Mouse (Mus musculus) gastrocnemius, postnatal 4 days (tissue): ENCODE results near the gene Ift43. TPM values are rescaled to one million over a fixed set of nuclear protein-coding genes. Genes with fewer than 3 reads are reported as not detected.

Experiments
- DNase-seq, 2 experiments: peaks; one replicate each; pipeline ENCODE4 v3.0.0; 2021 to 2022; ENCODE audit warnings: low spot score in 2 of 2, mixed read lengths in 2 of 2
- total RNA-seq, 2 experiments: library from RNA; stranded (reverse); gene quantifications; 2 replicates each; pipeline ENCODE4 v1.2.3; 2021

Ift43 gene
- total RNA-seq, 2 experiments from 2014 or later = 20.2 to 21.2 TPM

DNA sequence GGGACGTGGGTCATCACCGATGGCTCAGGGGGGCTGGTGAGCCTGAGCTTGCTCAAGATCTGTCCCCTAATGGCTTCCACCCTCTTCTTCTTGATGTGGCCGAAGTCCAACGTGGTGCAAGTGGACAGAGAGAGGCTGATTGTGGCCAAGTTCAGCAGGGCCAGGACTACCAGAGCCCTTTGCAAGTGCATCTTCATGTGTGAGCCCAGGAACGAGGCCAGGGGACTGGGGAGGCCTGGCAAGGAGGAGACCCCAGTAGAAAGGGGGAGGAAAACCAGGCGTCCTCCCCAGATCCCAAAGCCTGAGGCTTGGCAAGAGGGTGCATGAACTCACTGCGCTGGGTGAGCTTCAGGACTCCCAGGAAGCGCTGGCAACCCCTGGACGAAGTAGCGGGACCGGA is 4.6 kb upstream of the Ift43 start:
- DNase-seq = peak in 1 of 2 experiments; percentile 49

GRCm38 (mm10) chr12:86078176-86078552 is 4.2 kb upstream of the Ift43 start:
- no peak for DNase-seq

DNA sequence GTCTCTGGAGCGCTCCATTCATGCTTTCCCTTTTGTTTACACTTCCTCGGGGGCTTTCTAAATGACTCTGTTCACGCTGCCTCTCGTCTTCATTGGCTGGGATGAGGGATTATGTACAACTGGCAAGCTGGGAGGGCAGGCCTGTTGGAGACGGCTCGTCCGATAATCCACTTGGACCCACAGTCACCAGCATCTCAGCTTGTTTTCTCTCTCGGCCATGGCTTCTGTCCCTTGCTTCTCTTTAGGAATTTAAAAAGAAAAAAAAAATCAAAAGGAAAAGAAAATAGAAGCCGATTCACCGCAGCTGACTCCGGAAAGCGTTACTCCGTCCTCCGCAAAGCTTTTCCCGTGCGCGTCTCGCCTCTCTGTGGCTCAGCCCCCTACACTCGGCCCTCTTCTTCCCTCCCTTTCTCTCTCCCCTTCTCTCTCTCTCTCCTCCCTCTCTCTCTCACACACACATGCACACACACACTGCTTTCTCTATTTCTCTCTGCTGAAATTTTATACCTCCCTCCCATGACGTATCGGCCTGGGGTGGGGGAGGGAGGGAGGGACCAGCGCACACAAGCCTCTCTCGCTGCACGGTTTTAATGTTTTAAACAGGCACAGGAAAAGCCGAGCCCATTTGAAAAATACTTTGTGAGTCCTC is 3.7 kb upstream of the Ift43 start, which contains the start of gene Tgfb3:
Tgfb3 (minus strand) TSS at position 489 of the 649 bp plus-strand sequence.
- peak; percentile 39 to 58 for DNase-seq

GRCm38 (mm10) chr12:86079202-86079667 is 3.1 kb upstream of the Ift43 start:
- DNase-seq = peak; percentile 94 to 95

DNA sequence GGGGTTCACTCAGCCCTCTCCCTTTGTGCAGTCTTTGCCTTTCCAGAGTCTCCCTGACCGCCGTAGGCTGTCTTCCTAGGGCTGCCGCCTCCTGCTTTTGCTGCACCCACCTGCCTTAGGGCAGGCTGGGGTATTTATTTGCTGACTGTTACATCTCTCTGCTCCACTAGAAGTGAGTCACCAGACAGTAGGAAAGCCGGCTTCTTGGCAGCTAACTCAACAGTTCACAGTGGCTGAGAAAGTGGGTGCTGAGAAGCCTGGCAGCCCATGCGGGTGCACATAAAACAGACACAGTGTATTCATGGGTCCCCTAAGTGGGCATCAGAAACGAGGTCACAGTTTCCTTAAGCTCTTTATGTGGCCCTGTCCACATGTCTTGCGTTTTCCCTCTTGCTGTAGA is 3.5 kb downstream of the Ift43 start:
- DNase-seq = no peak

- no peak for DNase-seq
Measured at GRCm38 (mm10) chr12:86086550-86086949, 4.2 kb downstream of the Ift43 start.

- peak in 1 of 2 experiments; percentile 43 for DNase-seq
Measured at GRCm38 (mm10) chr12:86088042-86088441, 5.7 kb downstream of the Ift43 start.

- no peak for DNase-seq
Measured at GRCm38 (mm10) chr12:86090764-86091163, 8.4 kb downstream of the Ift43 start.

DNA sequence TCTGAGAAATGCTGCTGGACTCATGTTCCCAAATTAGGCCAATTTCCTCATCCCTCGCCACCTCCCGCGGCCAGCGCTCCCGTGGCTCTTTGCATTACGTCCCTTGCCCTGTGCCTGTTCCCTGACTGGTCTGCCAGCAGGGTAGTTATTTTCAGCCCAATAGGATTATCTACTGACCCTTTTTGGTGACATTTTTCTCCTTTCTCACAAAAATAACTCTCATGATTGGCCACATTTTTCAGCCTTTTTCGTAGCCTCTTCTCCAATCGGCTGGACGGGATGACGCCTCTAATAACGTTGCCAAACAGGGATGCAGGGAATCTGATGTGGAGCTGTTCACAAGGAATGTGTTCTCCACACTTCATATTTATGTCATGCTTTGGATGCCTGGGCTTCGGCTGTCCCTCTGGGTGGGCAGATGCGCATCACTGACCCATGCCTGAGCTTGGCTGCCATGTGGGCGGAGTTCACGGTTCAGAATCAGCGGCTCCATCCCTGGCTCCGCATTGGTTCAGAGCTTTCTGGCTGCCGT is 9.3 kb downstream of the Ift43 start:
- peak in 1 of 2 experiments; percentile 54 for DNase-seq

GRCm38 (mm10) chr12:86094075-86094474 is 11.7 kb downstream of the Ift43 start:
- no peak for DNase-seq

- no peak for DNase-seq
Measured at GRCm38 (mm10) chr12:86095806-86096205, 13.5 kb downstream of the Ift43 start.

DNA sequence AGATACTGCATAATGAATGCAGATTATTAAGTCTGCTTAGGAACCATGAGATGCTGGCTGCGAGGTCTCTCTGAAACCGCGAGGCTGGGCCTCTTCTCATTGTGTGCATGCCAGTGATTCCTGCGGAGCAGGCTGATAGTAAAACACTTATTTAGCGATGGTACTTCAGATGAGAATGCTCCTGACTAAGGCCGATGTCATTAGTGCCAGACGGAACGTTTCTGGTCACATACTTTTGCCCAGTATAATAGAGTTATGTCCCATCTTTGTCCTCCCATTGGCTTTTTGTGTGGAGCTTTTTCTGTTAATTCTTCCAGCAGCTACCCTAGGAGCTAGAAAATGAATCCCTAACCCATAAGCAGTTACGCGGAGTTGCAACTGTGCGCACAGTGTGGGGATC is 15.4 kb downstream of the Ift43 start:
- no peak for DNase-seq

DNA sequence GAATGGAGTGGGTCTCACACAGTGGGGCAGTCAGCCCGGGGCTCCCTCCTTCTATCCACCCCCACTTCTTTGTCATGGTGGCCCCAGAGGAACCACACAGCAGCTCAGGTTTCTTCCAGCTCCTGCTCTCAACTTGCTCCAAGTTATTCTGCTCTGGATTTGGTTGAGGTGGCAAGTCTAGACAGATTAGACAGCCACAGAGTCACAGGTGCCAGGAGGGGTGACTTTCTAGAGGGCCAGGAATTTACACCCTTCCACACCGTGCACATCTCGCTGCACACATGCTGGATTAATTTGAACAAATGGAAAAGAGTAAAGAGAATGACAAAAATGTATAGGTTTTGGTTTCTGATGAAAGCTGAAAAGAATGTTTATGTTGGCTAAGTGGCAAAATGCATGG is 18.4 kb downstream of the Ift43 start:
- no peak for DNase-seq

DNA sequence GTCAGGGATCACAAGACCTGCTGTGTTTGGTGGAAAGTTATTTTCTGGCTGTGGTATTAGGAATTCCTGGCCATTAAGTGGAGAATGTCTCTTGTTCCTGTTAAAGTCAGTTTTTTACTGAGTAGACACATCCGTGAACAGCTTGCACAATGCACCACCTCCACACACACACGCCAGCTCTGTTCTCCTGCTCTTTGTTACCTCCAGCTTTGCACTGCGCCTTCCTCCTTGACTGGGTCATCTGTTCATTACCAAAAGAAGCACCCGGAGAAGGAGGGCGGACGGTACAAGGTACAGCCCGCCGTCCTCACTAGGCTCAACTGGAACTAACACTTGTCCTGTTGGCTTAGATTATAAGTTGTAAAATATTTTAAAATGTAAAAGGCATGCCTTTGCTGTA is 20.3 kb downstream of the Ift43 start:
- no peak for DNase-seq

DNA sequence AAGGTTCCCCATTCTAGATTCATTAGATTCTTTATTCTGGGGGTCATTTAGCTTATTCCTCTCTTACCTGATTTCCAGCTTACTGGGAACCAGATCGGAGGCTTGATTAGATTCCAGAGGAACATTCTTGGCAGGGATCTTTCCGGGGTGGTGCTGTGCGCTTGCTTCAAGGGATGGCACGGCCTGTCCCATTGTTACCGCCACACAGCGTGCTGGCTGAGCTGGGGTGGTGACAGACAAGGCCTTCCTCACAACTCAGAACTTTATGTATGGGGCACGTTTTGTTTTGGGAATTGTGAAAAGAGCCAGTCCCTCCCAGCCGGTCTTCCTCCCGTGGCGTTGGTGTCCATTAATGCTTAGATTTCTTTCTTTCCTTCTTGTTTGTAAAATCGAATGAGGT is 21.1 kb downstream of the Ift43 start:
- no peak for DNase-seq

GRCm38 (mm10) chr12:86103852-86104251 is 21.5 kb downstream of the Ift43 start:
- no peak for DNase-seq

GRCm38 (mm10) chr12:86104297-86104696 is 22.0 kb downstream of the Ift43 start:
- DNase-seq = no peak

- DNase-seq = no peak
Measured at GRCm38 (mm10) chr12:86105546-86105945, 23.2 kb downstream of the Ift43 start.

DNA sequence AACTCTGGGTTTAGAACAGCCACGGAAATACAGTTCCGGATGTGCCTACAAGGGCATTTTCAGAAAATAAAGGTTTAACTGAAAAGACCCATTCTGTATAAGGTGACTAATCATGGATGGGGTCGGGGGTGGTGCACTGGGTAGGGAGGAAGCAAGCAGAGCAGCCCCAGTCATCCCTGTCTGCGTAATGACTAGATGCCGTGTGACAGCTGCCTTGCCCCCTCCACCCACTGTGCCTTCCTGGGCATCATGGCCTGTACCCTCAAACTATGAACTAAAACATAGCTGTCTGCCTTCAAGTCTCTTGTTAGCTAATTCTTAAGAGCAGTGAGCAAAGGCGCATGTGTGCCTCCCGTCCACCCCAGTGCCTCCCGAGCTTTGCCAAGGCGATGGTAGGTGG is 23.7 kb downstream of the Ift43 start:
- DNase-seq = no peak

DNA sequence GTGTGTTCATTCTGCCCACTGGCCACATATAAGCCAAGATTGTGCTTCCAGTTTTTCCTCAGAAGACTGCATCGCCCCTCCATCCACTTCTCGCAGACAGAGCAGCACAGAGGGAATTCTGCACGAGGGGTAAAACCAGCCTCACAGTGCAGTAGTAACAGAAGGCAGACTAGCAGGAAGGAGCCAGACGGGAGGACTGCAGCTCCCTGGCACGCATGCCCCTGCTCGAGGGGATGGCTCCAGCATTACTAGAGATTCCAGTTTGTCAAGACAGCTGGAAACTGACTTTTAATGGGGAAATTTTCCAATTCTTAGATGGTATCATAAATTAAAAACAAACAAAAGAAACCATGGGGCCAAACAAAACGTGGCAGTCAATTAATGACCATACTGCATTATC is 25.3 kb downstream of the Ift43 start:
- no peak for DNase-seq

- DNase-seq = no peak
Measured at GRCm38 (mm10) chr12:86109531-86109930, 27.2 kb downstream of the Ift43 start.

DNA sequence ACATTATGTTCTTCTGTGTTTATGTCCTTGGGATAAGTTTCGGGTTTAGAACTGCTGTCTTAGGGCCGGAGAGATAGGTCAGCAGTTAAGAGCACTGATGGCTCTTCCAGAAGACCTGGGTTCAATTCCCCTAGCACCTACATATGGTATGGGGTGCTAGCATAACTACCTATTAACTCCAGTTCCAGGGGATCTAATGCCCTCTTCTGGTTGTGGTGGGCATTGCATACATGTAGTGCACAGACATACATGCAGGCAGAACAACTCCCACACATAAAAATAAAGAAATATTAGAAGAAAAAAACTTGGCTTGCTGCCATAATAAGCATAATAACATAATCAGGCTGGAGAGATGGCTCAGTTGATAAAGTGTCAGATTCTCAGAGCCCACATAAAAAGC is 28.3 kb downstream of the Ift43 start:
- DNase-seq = no peak

GRCm38 (mm10) chr12:86116295-86116835 is 34.0 kb downstream of the Ift43 start:
- no peak for DNase-seq
